Mouse (Mus musculus) midbrain, embryonic 14.5 days (tissue): ENCODE results near the gene Slc9a2. TPM values are rescaled to one million over a fixed set of nuclear protein-coding genes. Genes with fewer than 3 reads are reported as not detected.
"Not testable (repeated sequence)": the region's sequence is repeated elsewhere in the genome, so short reads cannot be mapped to it uniquely, and the experiment has no call there.

Experiments used
- ATAC-seq: fragments of 200-750 bp; cut with Nextera tagmentation; 2 replicates; pipeline ENCODE4 v1.8.0; 2017; ENCODE audit warnings: moderate number of reproducible peaks, moderate library complexity; ENCODE audit not compliant: low FRiP score, low TSS enrichment
- DNase-seq: peaks from one replicate; pipeline ENCODE4 v3.0.0-alpha.2; 2015
- H3K27ac ChIP-seq: fragments of 300-500 bp; sonication (generic); replicated peaks from 2 replicates; pipeline ENCODE4 v1.5.1; 2014; ENCODE audit warnings: mild to moderate bottlenecking, low read depth, low read length, moderate library complexity
- H3K27me3 ChIP-seq: fragments of 300-500 bp; sonication (generic); 2 replicates; pipeline ENCODE4 v1.6.1; 2014; ENCODE audit warnings: low read length, control low read depth, mixed read lengths; ENCODE audit not compliant: control insufficient read depth, insufficient read depth
- H3K36me3 ChIP-seq: fragments of 300-500 bp; sonication (generic); 2 replicates; pipeline ENCODE4 v1.6.1; 2014; ENCODE audit warnings: low read length, control low read depth; ENCODE audit not compliant: control insufficient read depth, insufficient read depth
- H3K4me1 ChIP-seq: fragments of 300-500 bp; sonication (generic); 2 replicates; pipeline ENCODE4 v1.6.1; 2014; ENCODE audit warnings: mild to moderate bottlenecking, antibody characterized with exemption, low read length, control low read depth; ENCODE audit not compliant: control insufficient read depth, insufficient read depth
- H3K4me2 ChIP-seq: fragments of 300-500 bp; sonication (generic); 2 replicates; pipeline ENCODE4 v1.6.1; 2014; ENCODE audit warnings: mild to moderate bottlenecking, low read length, moderate library complexity
- H3K4me3 ChIP-seq: fragments of 300-500 bp; sonication (generic); replicated peaks from 2 replicates; pipeline ENCODE4 v1.5.1; 2014; ENCODE audit warnings: low read depth, low read length
- H3K9ac ChIP-seq: fragments of 300-500 bp; sonication (generic); replicated peaks from 2 replicates; pipeline ENCODE4 v1.6.1; 2014; ENCODE audit warnings: mild to moderate bottlenecking, low read length, moderate library complexity
- H3K9me3 ChIP-seq: fragments of 300-500 bp; sonication (generic); 2 replicates; pipeline ENCODE4 v1.6.1; 2016; ENCODE audit warnings: low read length, control low read depth, mixed read lengths; ENCODE audit not compliant: control insufficient read depth
- WGBS: fragments of 180-500 bp; shearing (Covaris S2); extraction: QIAGEN DNeasy Blood & Tissue Kit; methylation state at CpG from one replicate; pipeline ENCODE4 v1.1.7; 2014; 5-methylcytosine and 5-hydroxymethylcytosine counted together
- polyA plus RNA-seq: library from polyadenylated mRNA; unstranded; fragments of >200 nt; fragmentation: Nextera tagmentation; extraction: Ambion mirVana; gene quantifications from 2 replicates; pipeline ENCODE4 v1.2.1, GENCODE M21; 2014

Slc9a2 gene
- polyA plus RNA-seq, 1 experiment from 2014 or later = 0.05 TPM

DNA sequence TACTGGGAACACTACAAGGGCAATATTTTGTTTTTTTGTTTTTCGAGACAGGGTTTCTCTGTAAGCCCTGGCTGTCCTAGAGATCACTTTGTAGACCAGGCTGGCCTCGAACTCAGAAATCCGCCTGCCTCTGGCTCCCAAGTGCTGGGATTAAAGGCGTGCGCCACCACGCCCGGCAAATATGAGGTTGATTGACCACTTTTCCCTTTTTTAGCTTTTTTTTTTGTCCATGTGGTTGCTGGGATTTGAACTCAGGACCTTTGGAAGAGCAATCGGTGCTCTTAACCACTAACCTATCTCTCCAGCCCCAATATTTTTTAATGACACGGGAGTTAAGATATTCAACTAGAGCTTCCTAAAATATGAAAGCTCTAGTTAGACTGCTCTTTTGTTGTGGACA, 57.9 kb downstream of the Slc9a2 start:
- H3K9me3 ChIP-seq, H3K27ac ChIP-seq, H3K9ac ChIP-seq, H3K4me3 ChIP-seq, DNase-seq, ATAC-seq, H3K36me3 ChIP-seq, H3K27me3 ChIP-seq, H3K4me1 ChIP-seq, H3K4me2 ChIP-seq: not testable (repeated sequence)
- 97% methylated on average over 9 of the region's 9 CpGs for WGBS

DNA sequence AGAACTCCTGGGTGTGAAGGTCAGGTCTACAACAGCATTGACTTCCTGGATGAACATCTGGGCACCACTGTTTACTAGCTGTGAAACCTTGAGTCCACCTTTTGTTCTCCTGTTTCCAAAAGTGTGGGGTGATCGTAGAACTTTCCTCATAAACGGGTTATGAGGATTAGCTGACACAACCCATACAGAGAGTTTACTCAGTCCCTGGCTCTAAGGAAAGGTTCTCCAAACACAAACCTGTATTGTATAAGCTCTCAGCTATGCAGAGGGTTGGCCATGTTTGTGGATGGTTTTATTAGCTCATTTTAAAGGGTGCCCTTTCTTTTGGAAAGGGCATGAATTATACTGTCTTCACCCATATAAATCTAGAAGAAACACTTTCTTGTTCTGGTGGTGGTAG, 60.4 kb downstream of the Slc9a2 start:
- H3K4me2 ChIP-seq = no peak overlapping the region
- no peak overlapping the region for H3K9ac ChIP-seq
- H3K9me3 ChIP-seq = no peaks in the 10 kb centered on the region
- no peaks in the 10 kb centered on the region for H3K4me1 ChIP-seq
- no peak overlapping the region for H3K27ac ChIP-seq
- WGBS = 93% methylated on average over 2 of the region's 2 CpGs
- no peak for ATAC-seq
- no peak overlapping the region for H3K4me3 ChIP-seq
- H3K36me3 ChIP-seq = no peaks in the 10 kb centered on the region
- no peak for DNase-seq
- H3K27me3 ChIP-seq = no peaks in the 10 kb centered on the region

DNA sequence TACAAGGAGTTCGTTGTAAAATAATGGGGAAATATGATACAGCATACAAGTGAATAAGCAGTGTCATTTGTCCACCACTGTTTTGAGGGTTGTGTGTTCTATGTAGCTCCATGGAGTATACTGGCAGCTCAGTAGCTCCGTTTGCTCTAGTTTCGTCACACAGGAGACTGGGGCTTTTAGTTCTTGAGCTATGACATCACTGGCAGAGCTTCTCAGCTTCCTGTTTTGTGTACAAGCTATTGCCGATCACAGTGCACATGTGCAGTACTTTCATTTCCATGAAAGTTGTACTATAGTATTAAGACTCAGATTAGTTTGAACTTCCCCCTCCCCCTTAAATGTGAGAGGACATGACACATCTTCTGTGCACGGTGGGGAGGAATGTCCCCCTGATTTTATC, 65.7 kb downstream of the Slc9a2 start:
- Histone ChIP-seq H3K9me3 (no peaks in the 10 kb centered on the region), H3K27me3 (no peaks in the 10 kb centered on the region), H3K4me3 (no peak overlapping the region), H3K36me3 (no peaks in the 10 kb centered on the region), H3K9ac (no peak overlapping the region), H3K4me1 (no peaks in the 10 kb centered on the region), H3K4me2 (no peak overlapping the region), H3K27ac (no peak overlapping the region)
- WGBS = 86% methylated on average over 5 of the region's 5 CpGs
- ATAC-seq (no peak), DNase-seq (no peak)

DNA sequence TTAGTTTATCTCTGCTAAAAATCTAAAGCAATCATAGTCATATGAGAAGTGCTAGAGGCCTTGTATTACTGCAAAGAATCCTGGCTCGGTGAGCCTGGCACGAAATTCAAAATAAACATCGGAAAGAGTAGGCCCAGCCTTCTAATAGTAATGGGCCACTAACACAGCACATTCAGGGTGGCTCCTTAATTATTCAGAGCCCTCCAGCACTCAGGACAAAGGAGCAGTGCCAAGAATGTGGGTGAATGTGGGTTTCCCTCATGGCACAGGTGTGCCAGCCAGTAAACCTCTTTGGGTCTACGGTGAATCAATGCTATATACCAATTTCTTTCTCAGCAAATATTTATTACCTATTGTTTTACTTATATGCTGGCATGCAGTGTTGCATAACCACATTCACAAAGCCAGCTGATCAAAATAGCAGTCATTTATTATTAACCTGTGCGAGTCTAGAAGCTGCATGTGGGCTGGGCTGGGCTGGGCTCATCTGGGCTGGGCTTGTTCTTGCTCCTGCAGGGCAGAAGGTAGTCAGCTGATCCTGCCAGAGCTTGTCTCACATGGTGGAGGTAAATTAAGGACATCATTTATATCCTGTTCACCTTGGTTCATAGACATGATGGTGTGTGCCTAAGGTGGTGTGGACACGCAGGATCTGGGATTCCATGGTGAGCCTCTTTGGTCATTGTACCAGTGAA, 79.5 kb downstream of the Slc9a2 start:
- no peak overlapping the region for H3K27ac ChIP-seq
- no peaks in the 10 kb centered on the region for H3K4me1 ChIP-seq
- 90% methylated on average over 6 of the region's 6 CpGs for WGBS
- no peaks in the 10 kb centered on the region for H3K27me3 ChIP-seq
- no peak overlapping the region for H3K4me2 ChIP-seq
- DNase-seq (no peak), ATAC-seq (no peak)
- no peaks in the 10 kb centered on the region for H3K9me3 ChIP-seq
- H3K4me3 ChIP-seq = no peak overlapping the region
- no peak overlapping the region for H3K9ac ChIP-seq
- no peaks in the 10 kb centered on the region for H3K36me3 ChIP-seq

DNA sequence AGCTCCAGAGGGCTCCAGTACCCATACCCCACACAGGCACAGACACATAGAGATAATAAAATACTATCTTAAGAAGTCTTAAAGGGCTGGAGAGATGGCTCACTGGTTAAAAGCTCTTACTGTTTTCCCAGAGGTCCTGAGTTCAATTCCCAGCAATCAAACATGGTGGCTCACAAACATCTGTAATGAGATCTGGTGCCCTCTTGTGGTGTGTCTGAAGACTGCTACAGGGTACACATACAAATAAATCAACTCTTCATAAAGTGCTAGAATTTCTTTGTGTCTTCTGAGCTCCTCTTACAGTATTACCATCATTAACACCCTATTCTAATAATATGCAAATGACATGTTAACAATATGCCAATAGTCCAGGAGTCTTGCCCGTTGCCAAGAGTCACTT, 83.7 kb downstream of the Slc9a2 start:
- no peak for ATAC-seq
- Histone ChIP-seq H3K36me3 (no peaks in the 10 kb centered on the region), H3K4me3 (no peak overlapping the region), H3K4me1 (no peaks in the 10 kb centered on the region), H3K4me2 (no peak overlapping the region), H3K27ac (no peak overlapping the region), H3K9me3 (no peaks in the 10 kb centered on the region), H3K9ac (no peak overlapping the region), H3K27me3 (no peaks in the 10 kb centered on the region)
- WGBS = 68% methylated on average over 1 of the region's 1 CpGs
- no peak for DNase-seq

DNA sequence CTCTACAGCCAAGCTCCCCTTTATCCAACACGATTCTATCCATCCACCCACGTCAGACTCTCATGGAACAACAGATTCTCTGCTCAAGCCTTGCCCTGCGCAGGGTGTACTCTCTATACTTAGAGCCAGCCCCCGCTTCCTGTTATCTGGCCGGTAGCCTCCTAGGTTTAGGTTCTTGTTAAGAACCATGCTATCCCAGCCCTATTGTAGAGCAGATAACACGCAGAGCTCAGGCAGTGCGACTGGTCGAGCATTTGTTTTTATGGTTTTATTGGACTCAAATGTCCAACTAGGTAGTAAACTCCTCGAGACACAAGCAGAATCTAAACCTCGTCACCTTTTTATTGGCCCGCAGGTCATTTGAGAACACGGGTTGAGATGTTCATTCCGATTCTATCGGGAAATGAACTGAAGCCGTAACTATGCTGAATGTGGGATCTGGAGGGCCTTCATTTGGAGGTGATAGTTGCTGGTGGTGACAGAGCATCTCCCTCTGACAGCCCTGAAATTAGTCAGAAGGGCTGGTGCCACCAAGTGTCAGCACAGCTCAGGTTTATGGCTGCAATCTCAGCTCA, 84.4 kb downstream of the Slc9a2 start:
- H3K27me3 ChIP-seq = no peaks in the 10 kb centered on the region
- DNase-seq (no peak), ATAC-seq (no peak)
- H3K9ac ChIP-seq = no peak overlapping the region
- H3K27ac ChIP-seq = no peak overlapping the region
- no peaks in the 10 kb centered on the region for H3K4me1 ChIP-seq
- H3K4me3 ChIP-seq = no peak overlapping the region
- H3K4me2 ChIP-seq = no peak overlapping the region
- H3K36me3 ChIP-seq = no peaks in the 10 kb centered on the region
- 94% methylated on average over 15 of the region's 15 CpGs for WGBS
- no peaks in the 10 kb centered on the region for H3K9me3 ChIP-seq

DNA sequence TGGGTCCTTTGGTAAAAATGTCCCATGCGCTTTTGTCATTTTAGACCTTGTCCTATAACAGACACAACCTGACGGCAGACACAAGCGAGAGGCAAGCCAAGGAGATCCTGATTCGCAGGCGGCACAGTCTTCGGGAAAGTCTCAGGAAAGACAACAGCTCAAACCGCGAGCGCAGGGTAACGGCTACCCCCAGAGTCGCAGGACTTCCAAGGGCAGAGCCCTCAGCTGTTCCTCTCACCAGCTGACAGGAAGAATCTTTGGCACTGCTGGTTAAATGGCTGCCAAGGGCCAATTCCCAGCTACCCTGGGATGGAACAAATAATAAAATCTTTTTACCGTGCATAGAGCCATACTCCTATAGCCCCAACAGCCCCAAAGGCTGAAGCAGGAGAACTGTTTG, 85.1 kb downstream of the Slc9a2 start:
- no peak overlapping the region for H3K4me2 ChIP-seq
- no peak overlapping the region for H3K9ac ChIP-seq
- H3K4me3 ChIP-seq = no peak overlapping the region
- H3K36me3 ChIP-seq = no peaks in the 10 kb centered on the region
- DNase-seq (no peak), ATAC-seq (no peak)
- H3K9me3 ChIP-seq = no peaks in the 10 kb centered on the region
- H3K27me3 ChIP-seq = no peaks in the 10 kb centered on the region
- WGBS = 89% methylated on average over 12 of the region's 12 CpGs
- no peaks in the 10 kb centered on the region for H3K4me1 ChIP-seq
- no peak overlapping the region for H3K27ac ChIP-seq

DNA sequence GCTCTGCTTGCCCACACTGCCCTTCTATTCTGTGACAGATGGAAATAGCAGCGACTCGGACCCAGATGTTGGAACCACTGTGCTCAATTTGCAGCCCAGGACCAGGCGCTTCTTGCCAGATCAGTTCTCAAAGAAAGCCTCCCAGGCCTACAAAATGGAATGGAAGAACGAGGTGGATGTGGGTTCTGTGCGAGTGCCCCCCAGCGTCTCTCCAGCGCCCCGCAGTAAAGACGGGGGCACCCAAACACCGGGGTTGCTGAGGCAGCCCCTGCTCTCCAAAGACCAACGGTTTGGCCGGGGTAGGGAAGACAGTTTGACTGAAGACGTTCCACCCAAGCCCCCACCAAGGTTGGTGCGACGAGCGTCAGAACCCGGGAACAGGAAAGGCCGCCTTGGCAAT, 87.2 kb downstream of the Slc9a2 start:
- H3K27ac ChIP-seq = no peak overlapping the region
- DNase-seq (no peak), ATAC-seq (no peak)
- no peak overlapping the region for H3K4me2 ChIP-seq
- no peaks in the 10 kb centered on the region for H3K9me3 ChIP-seq
- H3K36me3 ChIP-seq = no peaks in the 10 kb centered on the region
- H3K4me1 ChIP-seq = no peaks in the 10 kb centered on the region
- H3K4me3 ChIP-seq = no peak overlapping the region
- 90% methylated on average over 18 of the region's 18 CpGs for WGBS
- H3K27me3 ChIP-seq = no peaks in the 10 kb centered on the region
- no peak overlapping the region for H3K9ac ChIP-seq

DNA sequence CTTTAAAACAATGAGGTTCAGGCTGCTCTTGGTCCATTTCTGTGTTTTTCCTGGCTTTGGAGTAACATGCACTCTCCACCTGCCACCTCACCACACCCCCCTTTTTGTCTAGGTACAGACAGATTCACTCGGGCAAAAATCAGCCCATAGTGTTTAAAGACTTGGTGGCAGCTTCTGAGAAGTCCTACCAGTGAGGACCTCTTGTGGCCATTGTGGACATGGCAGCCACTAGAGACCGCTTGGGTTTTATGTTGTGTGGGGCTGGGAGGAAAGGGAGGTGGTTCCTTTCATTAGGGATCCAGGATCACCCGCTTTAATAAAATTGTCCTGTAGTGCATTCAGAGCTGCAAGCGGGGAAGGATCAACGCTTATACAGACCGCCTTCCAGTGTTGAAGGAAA, 88.2 kb downstream of the Slc9a2 start:
- Histone ChIP-seq H3K36me3 (peaks cover 3% of the 10 kb centered on the region; the same call in 1 of the 2 replicates), H3K27ac (no peak overlapping the region), H3K9ac (no peak overlapping the region), H3K27me3 (no peaks in the 10 kb centered on the region), H3K4me1 (no peaks in the 10 kb centered on the region), H3K4me3 (no peak overlapping the region), H3K4me2 (no peak overlapping the region), H3K9me3 (no peaks in the 10 kb centered on the region)
- DNase-seq = peak; percentile 69
- ATAC-seq = no peak
- WGBS = 25% methylated on average over 6 of the region's 6 CpGs
